Mouse (Mus musculus) stomach, embryonic 14.5 days (tissue): ENCODE measurements around the gene Olfr31. TPM values are rescaled to one million over a fixed set of nuclear protein-coding genes. Genes with fewer than 3 reads are reported as not detected.

ENCODE experiments used
- ATAC-seq: fragments of 200-750 bp; cut with Nextera tagmentation; 2 replicates; pipeline ENCODE4 v1.8.0; 2017; ENCODE audit warnings: low read depth, moderate TSS enrichment; ENCODE audit not compliant: insufficient number of reproducible peaks, insufficient read depth, low FRiP score
- H3K27ac ChIP-seq: fragments of 300-500 bp; sonication (generic); 2 replicates; pipeline ENCODE4 v1.5.1; 2014; ENCODE audit warnings: mild to moderate bottlenecking, low read length, moderate library complexity, mixed read lengths
- H3K27me3 ChIP-seq: fragments of 300-500 bp; sonication (generic); 2 replicates; pipeline ENCODE4 v1.6.1; 2014; ENCODE audit warnings: low read length, control low read depth, mixed read lengths; ENCODE audit not compliant: control insufficient read depth, insufficient read depth
- H3K36me3 ChIP-seq: fragments of 300-500 bp; sonication (generic); 2 replicates; pipeline ENCODE4 v1.6.1; 2014; ENCODE audit warnings: mild to moderate bottlenecking, control low read depth, low read length, moderate library complexity, mixed read lengths; ENCODE audit not compliant: control insufficient read depth, insufficient read depth
- H3K4me1 ChIP-seq: fragments of 300-500 bp; sonication (generic); 2 replicates; pipeline ENCODE4 v1.6.1; 2014; ENCODE audit warnings: low read length, control low read depth, mixed read lengths; ENCODE audit not compliant: control insufficient read depth, insufficient read depth
- H3K4me2 ChIP-seq: fragments of 300-500 bp; sonication (generic); replicated peaks from 2 replicates; pipeline ENCODE4 v1.6.1; 2014; ENCODE audit warnings: low read depth, low read length, control low read depth
- H3K4me3 ChIP-seq: fragments of 300-500 bp; sonication (generic); 2 replicates; pipeline ENCODE4 v1.5.1; 2014; ENCODE audit warnings: low read depth, low read length, control low read depth
- H3K9ac ChIP-seq: fragments of 300-500 bp; sonication (generic); replicated peaks from 2 replicates; pipeline ENCODE4 v1.6.1; 2014; ENCODE audit warnings: low read depth, mild to moderate bottlenecking, control low read depth, low read length, moderate library complexity, mixed read lengths
- H3K9me3 ChIP-seq: fragments of 300-500 bp; sonication (generic); 2 replicates; pipeline ENCODE4 v1.6.1; 2016; ENCODE audit warnings: low read depth, low read length, control low read depth; ENCODE audit not compliant: control insufficient read depth
- WGBS: fragments of 180-500 bp; shearing (Covaris S2); extraction: QIAGEN DNeasy Blood & Tissue Kit; methylation state at CpG from one replicate; pipeline ENCODE4 v1.1.7; 2014; 5-methylcytosine and 5-hydroxymethylcytosine counted together
- polyA plus RNA-seq: library from polyadenylated mRNA; unstranded; fragments of >200 nt; fragmentation: Nextera tagmentation; extraction: Ambion mirVana; gene quantifications from 2 replicates; pipeline ENCODE4 v1.2.1, GENCODE M21; 2014

The Olfr31 gene
- polyA plus RNA-seq, 1 experiment from 2014 or later = not detected

GRCm38 (mm10) chr14:14347836-14348621 is 25.4 kb downstream of the Olfr31 start:
- 96% methylated on average over 14 of the region's 14 CpGs for WGBS
- Histone ChIP-seq H3K9me3 (peaks cover 53% of the 10 kb centered on the region), H3K4me1 (no peaks in the 10 kb centered on the region), H3K4me3 (no peak overlapping the region), H3K36me3 (no peaks in the 10 kb centered on the region), H3K4me2 (no peak overlapping the region), H3K27me3 (no peaks in the 10 kb centered on the region), H3K27ac (no peak overlapping the region), H3K9ac (no peak overlapping the region)
- no peak for ATAC-seq

- WGBS = 97% methylated on average over 26 of the region's 26 CpGs
- H3K9me3 ChIP-seq = peaks cover 53% of the 10 kb centered on the region
- no peak for ATAC-seq
These were observed 26.2 kb downstream of the Olfr31 start for GRCm38 (mm10) chr14:14348674-14349401.

GRCm38 (mm10) chr14:14349485-14350262 is 27.0 kb downstream of the Olfr31 start:
- no peaks in the 10 kb centered on the region for H3K27me3 ChIP-seq
- no peaks in the 10 kb centered on the region for H3K4me1 ChIP-seq
- no peak for ATAC-seq
- WGBS = 98% methylated on average over 20 of the region's 20 CpGs
- H3K9ac ChIP-seq = no peak overlapping the region
- no peaks in the 10 kb centered on the region for H3K36me3 ChIP-seq
- H3K27ac ChIP-seq = no peak overlapping the region
- H3K9me3 ChIP-seq = peaks cover 53% of the 10 kb centered on the region
- no peak overlapping the region for H3K4me2 ChIP-seq
- no peak overlapping the region for H3K4me3 ChIP-seq

More at GRCm38 (mm10) chr14:14348674-14349401, 26.2 kb downstream of the Olfr31 start:
- H3K4me3 ChIP-seq = no peak overlapping the region
- no peaks in the 10 kb centered on the region for H3K36me3 ChIP-seq
- no peak overlapping the region for H3K27ac ChIP-seq
- no peak overlapping the region for H3K9ac ChIP-seq
- H3K27me3 ChIP-seq = no peaks in the 10 kb centered on the region
- H3K4me2 ChIP-seq = no peak overlapping the region
- H3K4me1 ChIP-seq = no peaks in the 10 kb centered on the region

GRCm38 (mm10) chr14:14350263-14351147 is 27.9 kb downstream of the Olfr31 start:
- H3K27me3 ChIP-seq = no peaks in the 10 kb centered on the region
- H3K4me2 ChIP-seq = no peak overlapping the region
- ATAC-seq = no peak
- no peaks in the 10 kb centered on the region for H3K36me3 ChIP-seq
- no peak overlapping the region for H3K4me3 ChIP-seq
- WGBS = 96% methylated on average over 29 of the region's 29 CpGs
- H3K9me3 ChIP-seq = peaks cover 60% of the 10 kb centered on the region
- no peak overlapping the region for H3K27ac ChIP-seq
- H3K9ac ChIP-seq = no peak overlapping the region
- no peaks in the 10 kb centered on the region for H3K4me1 ChIP-seq

- 96% methylated on average over 7 of the region's 7 CpGs for WGBS
- H3K9me3 ChIP-seq = peaks cover 61% of the 10 kb centered on the region
- no peak for ATAC-seq
These were observed 28.5 kb downstream of the Olfr31 start for GRCm38 (mm10) chr14:14351148-14351455.

GRCm38 (mm10) chr14:14351721-14352590 is 29.3 kb downstream of the Olfr31 start:
- no peak overlapping the region for H3K27ac ChIP-seq
- peaks cover 58% of the 10 kb centered on the region for H3K9me3 ChIP-seq
- 93% methylated on average over 9 of the region's 9 CpGs for WGBS
- no peak for ATAC-seq
- H3K36me3 ChIP-seq = no peaks in the 10 kb centered on the region
- no peaks in the 10 kb centered on the region for H3K27me3 ChIP-seq
- no peaks in the 10 kb centered on the region for H3K4me1 ChIP-seq
- H3K4me2 ChIP-seq = no peak overlapping the region
- no peak overlapping the region for H3K4me3 ChIP-seq
- no peak overlapping the region for H3K9ac ChIP-seq

More at GRCm38 (mm10) chr14:14351148-14351455, 28.5 kb downstream of the Olfr31 start:
- H3K27me3 ChIP-seq = no peaks in the 10 kb centered on the region
- H3K27ac ChIP-seq = no peak overlapping the region
- H3K4me1 ChIP-seq = no peaks in the 10 kb centered on the region
- H3K9ac ChIP-seq = no peak overlapping the region
- H3K4me3 ChIP-seq = no peak overlapping the region
- H3K36me3 ChIP-seq = no peaks in the 10 kb centered on the region
- no peak overlapping the region for H3K4me2 ChIP-seq

- peaks cover 52% of the 10 kb centered on the region for H3K9me3 ChIP-seq
These were observed 30.0 kb downstream of the Olfr31 start for GRCm38 (mm10) chr14:14352606-14353005.

More at GRCm38 (mm10) chr14:14352606-14353005, 30.0 kb downstream of the Olfr31 start:
- no peaks in the 10 kb centered on the region for H3K27me3 ChIP-seq
- H3K9ac ChIP-seq = no peak overlapping the region
- no peaks in the 10 kb centered on the region for H3K4me1 ChIP-seq
- no peak overlapping the region for H3K4me3 ChIP-seq
- H3K4me2 ChIP-seq = no peak overlapping the region
- no peak overlapping the region for H3K27ac ChIP-seq
- H3K36me3 ChIP-seq = no peaks in the 10 kb centered on the region
- 87% methylated on average over 6 of the region's 6 CpGs for WGBS
- no peak for ATAC-seq
